Mouse (Mus musculus) macrophage (primary cell): ENCODE measurements at regions not wholly inside any gene's neighbourhood (a gene's known extent, or its start where the extent isn't known, plus 50 kb on each side); places are given as distances from the start of the nearest gene placed in this dataset.

Experiments used
- H3K27ac ChIP-seq: fragments of 350-480 bp; formaldehyde crosslinking; 2 replicates; pipeline ENCODE4 v1.9.0; 2021
- H3K36me3 ChIP-seq: fragments of 350-480 bp; formaldehyde crosslinking; 2 replicates; pipeline ENCODE4 v1.9.0; 2021; ENCODE audit errors: inconsistent target
- H3K4me3 ChIP-seq: fragments of 350-480 bp; formaldehyde crosslinking; 2 replicates; pipeline ENCODE4 v1.9.0; 2021; ENCODE audit errors: inconsistent target
- H3K79me2 ChIP-seq: fragments of 350-480 bp; formaldehyde crosslinking; 2 replicates; pipeline ENCODE4 v1.9.0; 2021; ENCODE audit errors: inconsistent target
- WGBS: methylation state at CpG from one replicate; pipeline ENCODE4 v1.1.7; 2026; ENCODE audit warnings: inconsistent platforms; ENCODE audit not compliant: missing documents; 5-methylcytosine and 5-hydroxymethylcytosine counted together

GRCm38 (mm10) chr11:71434241-71434640 lies 203.7 kb upstream of the Nlrp1b start:
- H3K27ac ChIP-seq: no peak overlapping the region
- H3K36me3 ChIP-seq: no peaks in the 10 kb centered on the region
- H3K79me2 ChIP-seq: no peaks in the 10 kb centered on the region
- H3K4me3 ChIP-seq: no peak overlapping the region
- WGBS: 77% methylated on average over 6 of the region's 6 CpGs

GRCm38 (mm10) chr11:71434886-71435285 lies 204.4 kb upstream of the Nlrp1b start:
- H3K79me2 ChIP-seq: no peaks in the 10 kb centered on the region
- H3K4me3 ChIP-seq: no peak overlapping the region
- H3K27ac ChIP-seq: no peak overlapping the region
- WGBS: 86% methylated on average over 5 of the region's 5 CpGs
- no peaks in the 10 kb centered on the region for H3K36me3 ChIP-seq

- Histone ChIP-seq H3K36me3 (no peaks in the 10 kb centered on the region), H3K79me2 (no peaks in the 10 kb centered on the region), H3K4me3 (no peak overlapping the region), H3K27ac (no peak overlapping the region)
- WGBS: 85% methylated on average over 8 of the region's 8 CpGs
These were observed 205.2 kb upstream of the Nlrp1b start for GRCm38 (mm10) chr11:71435745-71436144.

GRCm38 (mm10) chr11:71436335-71436734 lies 205.8 kb upstream of the Nlrp1b start:
- H3K4me3 ChIP-seq: no peak overlapping the region
- H3K27ac ChIP-seq: no peak overlapping the region
- H3K79me2 ChIP-seq: no peaks in the 10 kb centered on the region
- no peaks in the 10 kb centered on the region for H3K36me3 ChIP-seq
- 79% methylated on average over 1 of the region's 1 CpGs for WGBS

GRCm38 (mm10) chr11:71436801-71437200 lies 206.3 kb upstream of the Nlrp1b start:
- WGBS: 40% methylated on average over 2 of the region's 2 CpGs

GRCm38 (mm10) chr11:71439871-71440270 lies 209.3 kb upstream of the Nlrp1b start:
- WGBS: 17% methylated on average over 17 of the region's 17 CpGs
- H3K36me3 ChIP-seq: no peaks in the 10 kb centered on the region
- no peak overlapping the region for H3K4me3 ChIP-seq
- H3K27ac ChIP-seq: no peak overlapping the region
- H3K79me2 ChIP-seq: no peaks in the 10 kb centered on the region

More at GRCm38 (mm10) chr11:71436801-71437200, 206.3 kb upstream of the Nlrp1b start:
- H3K27ac ChIP-seq: no peak overlapping the region
- no peak overlapping the region for H3K4me3 ChIP-seq
- no peaks in the 10 kb centered on the region for H3K36me3 ChIP-seq
- H3K79me2 ChIP-seq: no peaks in the 10 kb centered on the region

GRCm38 (mm10) chr11:71440392-71440791 lies 209.9 kb upstream of the Nlrp1b start:
- Histone ChIP-seq H3K36me3 (no peaks in the 10 kb centered on the region), H3K27ac (no peak overlapping the region), H3K79me2 (no peaks in the 10 kb centered on the region), H3K4me3 (no peak overlapping the region)
- WGBS: 51% methylated on average over 10 of the region's 10 CpGs

GRCm38 (mm10) chr11:71444056-71444455 lies 213.5 kb upstream of the Nlrp1b start:
- H3K36me3 ChIP-seq: no peaks in the 10 kb centered on the region
- no peak overlapping the region for H3K4me3 ChIP-seq
- H3K79me2 ChIP-seq: no peaks in the 10 kb centered on the region
- 76% methylated on average over 6 of the region's 6 CpGs for WGBS
- H3K27ac ChIP-seq: no peak overlapping the region

GRCm38 (mm10) chr11:71446641-71447040 lies 216.1 kb upstream of the Nlrp1b start:
- H3K79me2 ChIP-seq: no peaks in the 10 kb centered on the region
- no peak overlapping the region for H3K4me3 ChIP-seq
- H3K27ac ChIP-seq: no peak overlapping the region
- 83% methylated on average over 5 of the region's 5 CpGs for WGBS
- no peaks in the 10 kb centered on the region for H3K36me3 ChIP-seq

GRCm38 (mm10) chr11:71447841-71448745 lies 217.6 kb upstream of the Nlrp1b start:
- 89% methylated on average over 10 of the region's 10 CpGs for WGBS
- Histone ChIP-seq H3K4me3 (no peak overlapping the region), H3K36me3 (no peaks in the 10 kb centered on the region), H3K79me2 (no peaks in the 10 kb centered on the region), H3K27ac (no peak overlapping the region)

- H3K79me2 ChIP-seq: no peaks in the 10 kb centered on the region
- no peaks in the 10 kb centered on the region for H3K36me3 ChIP-seq
- no peak overlapping the region for H3K27ac ChIP-seq
- H3K4me3 ChIP-seq: no peak overlapping the region
- 69% methylated on average over 3 of the region's 3 CpGs for WGBS
These were observed 249.6 kb upstream of the Nlrp1b start for GRCm38 (mm10) chr11:71480094-71480493.

GRCm38 (mm10) chr11:71497863-71498262 lies 251.9 kb upstream of the Wscd1 start:
- Histone ChIP-seq H3K27ac (no peak overlapping the region), H3K36me3 (no peaks in the 10 kb centered on the region), H3K79me2 (no peaks in the 10 kb centered on the region), H3K4me3 (no peak overlapping the region)
- WGBS: 74% methylated on average over 5 of the region's 5 CpGs

- Histone ChIP-seq H3K27ac (no peak overlapping the region), H3K4me3 (no peak overlapping the region), H3K79me2 (no peaks in the 10 kb centered on the region), H3K36me3 (no peaks in the 10 kb centered on the region)
- WGBS: 95% methylated on average over 3 of the region's 3 CpGs
These were observed 251.4 kb upstream of the Wscd1 start for GRCm38 (mm10) chr11:71498299-71498698.

GRCm38 (mm10) chr11:71502156-71502555 lies 247.6 kb upstream of the Wscd1 start:
- Histone ChIP-seq H3K79me2 (no peaks in the 10 kb centered on the region), H3K27ac (no peak overlapping the region), H3K36me3 (no peaks in the 10 kb centered on the region), H3K4me3 (no peak overlapping the region)
- 76% methylated on average over 3 of the region's 3 CpGs for WGBS

- Histone ChIP-seq H3K79me2 (no peaks in the 10 kb centered on the region), H3K4me3 (no peak overlapping the region), H3K27ac (no peak overlapping the region), H3K36me3 (no peaks in the 10 kb centered on the region)
- 58% methylated on average over 15 of the region's 15 CpGs for WGBS
These were observed 237.3 kb upstream of the Wscd1 start for GRCm38 (mm10) chr11:71512271-71513066.
